Mouse (Mus musculus): ENCODE measurements around the gene Sp1. TPM values are rescaled to one million over a fixed set of nuclear protein-coding genes. Genes with fewer than 3 reads are reported as not detected.
A peak's percentile ranks its signal among the peaks of the same experiment; 100 is the strongest.

The Sp1 gene
- polyA plus RNA-seq, 1 experiment from 2014 or later: 11.5 TPM

DNA sequence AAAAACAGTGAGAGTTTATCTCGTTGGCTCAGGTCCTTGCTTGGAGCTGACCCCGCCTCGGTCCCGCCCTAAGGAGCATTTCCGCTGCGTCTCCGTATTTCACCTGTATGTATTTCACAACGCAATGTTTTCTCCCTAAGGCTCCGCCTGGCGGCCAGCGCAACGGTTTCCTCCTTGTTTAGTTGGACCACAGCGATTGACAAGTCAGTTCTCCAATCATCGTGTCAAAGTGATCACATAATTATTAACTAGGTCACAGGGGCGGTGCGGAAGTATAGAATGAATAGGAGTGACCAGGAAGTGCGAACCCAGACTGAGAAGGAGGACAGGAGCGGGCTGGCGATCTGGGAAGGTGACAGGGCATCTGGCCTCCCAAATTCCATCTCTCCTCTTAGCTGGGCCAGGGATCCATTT is 53.0 kb downstream of the Sp1 start, which contains the start of gene Prr13:
TSS of gene Prr13 (plus strand) at position 125 of the 414 bp plus-strand sequence.
- DNase-seq (ENCODE audit: low spot score): peak; percentile 88
- H3K9me3 ChIP-seq (ENCODE audit: control insufficient read depth, low read length): no peaks in the 10 kb centered on the region
- ATAC-seq (ENCODE audit: low FRiP score): peak; percentile 75
- peak within 1 kb of the TSS; percentile 40 for H3K4me3 ChIP-seq (ENCODE audit: low read depth, low read length)
- H3K4me1 ChIP-seq (replicated peaks; ENCODE audit: control insufficient read depth, insufficient read depth, low read length): no peaks in the 10 kb centered on the region
- H3K27me3 ChIP-seq (ENCODE audit: control insufficient read depth, insufficient read depth, low read length): no peaks in the 10 kb centered on the region
- peak within 1 kb of the TSS; percentile 45 for H3K4me2 ChIP-seq (replicated peaks; ENCODE audit: low read depth, low read length)
- WGBS: under 1% methylated on average over 19 of the region's 19 CpGs
- no peaks in the 10 kb centered on the region for H3K36me3 ChIP-seq (ENCODE audit: control insufficient read depth, insufficient read depth, low read length)
- H3K27ac ChIP-seq (ENCODE audit: low read depth, low read length): no peak within 1 kb of the TSS
- H3K9ac ChIP-seq (ENCODE audit: low read depth, low read length): peak within 1 kb of the TSS; percentile 61

DNA sequence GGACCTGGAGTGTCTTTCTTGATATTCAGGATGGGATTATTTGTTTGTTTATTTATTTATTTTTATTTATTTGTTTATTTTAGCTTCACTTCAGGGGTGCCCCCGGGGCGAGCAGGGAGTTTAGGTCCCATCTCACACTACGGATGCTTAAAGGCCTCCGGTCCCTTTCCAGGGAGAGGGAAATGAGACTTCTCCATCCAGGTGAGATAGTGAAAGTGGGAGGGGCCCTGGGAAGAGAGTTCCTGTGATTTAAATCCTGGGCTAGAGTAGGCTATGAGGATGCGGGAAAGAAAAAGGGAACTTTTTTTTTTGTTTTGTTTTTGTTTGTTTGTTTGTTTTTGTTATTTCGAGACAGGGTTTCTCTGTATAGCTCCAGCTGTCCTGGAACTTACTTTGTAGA is 53.4 kb downstream of the Sp1 start:
- no peaks in the 10 kb centered on the region for H3K4me1 ChIP-seq (replicated peaks; ENCODE audit: control insufficient read depth, insufficient read depth, low read length)
- H3K4me2 ChIP-seq (replicated peaks; ENCODE audit: low read depth, low read length): peak overlapping the region; percentile 45
- H3K9me3 ChIP-seq (ENCODE audit: control insufficient read depth, low read length): no peaks in the 10 kb centered on the region
- H3K27ac ChIP-seq (ENCODE audit: low read depth, low read length): no peak overlapping the region
- DNase-seq (ENCODE audit: low spot score) (no peak), ATAC-seq (ENCODE audit: low FRiP score) (no peak)
- WGBS: 38% methylated on average over 6 of the region's 6 CpGs
- H3K4me3 ChIP-seq (ENCODE audit: low read depth, low read length): peak overlapping the region; percentile 40
- H3K36me3 ChIP-seq (ENCODE audit: control insufficient read depth, insufficient read depth, low read length): no peaks in the 10 kb centered on the region
- no peaks in the 10 kb centered on the region for H3K27me3 ChIP-seq (ENCODE audit: control insufficient read depth, insufficient read depth, low read length)
- peak overlapping the region; percentile 61 for H3K9ac ChIP-seq (ENCODE audit: low read depth, low read length)

DNA sequence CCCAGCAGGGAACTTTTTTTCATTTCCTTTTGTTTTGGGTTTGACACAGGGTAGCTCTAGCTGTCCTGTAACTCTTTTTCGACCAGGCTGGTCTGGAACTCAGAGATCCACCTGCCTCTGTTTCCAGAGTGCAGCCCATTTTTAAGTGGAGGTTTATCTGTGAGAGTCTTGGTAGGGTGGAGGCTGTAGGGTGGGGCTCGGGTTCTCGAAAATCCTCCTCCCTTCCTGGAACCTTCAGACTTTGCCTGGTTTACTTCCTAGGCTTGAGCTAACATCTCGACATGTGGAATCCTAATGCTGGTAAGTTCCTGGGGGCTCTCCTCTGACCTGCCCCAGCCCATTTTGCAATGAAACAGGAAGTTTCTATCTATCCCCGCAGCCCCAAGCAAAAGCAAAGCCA is 53.9 kb downstream of the Sp1 start:
- no peak overlapping the region for H3K4me3 ChIP-seq (ENCODE audit: low read depth, low read length)
- H3K9ac ChIP-seq (ENCODE audit: low read depth, low read length): no peak overlapping the region; the same call in 1 of the 2 replicates
- H3K4me2 ChIP-seq (replicated peaks; ENCODE audit: low read depth, low read length): peak overlapping the region; percentile 45; the same call in 1 of the 2 replicates
- no peaks in the 10 kb centered on the region for H3K36me3 ChIP-seq (ENCODE audit: control insufficient read depth, insufficient read depth, low read length)
- no peak for DNase-seq (ENCODE audit: low spot score)
- ATAC-seq (ENCODE audit: low FRiP score): no peak
- no peaks in the 10 kb centered on the region for H3K4me1 ChIP-seq (replicated peaks; ENCODE audit: control insufficient read depth, insufficient read depth, low read length)
- H3K27me3 ChIP-seq (ENCODE audit: control insufficient read depth, insufficient read depth, low read length): no peaks in the 10 kb centered on the region
- H3K9me3 ChIP-seq (ENCODE audit: control insufficient read depth, low read length): no peaks in the 10 kb centered on the region
- 69% methylated on average over 5 of the region's 5 CpGs for WGBS
- no peak overlapping the region for H3K27ac ChIP-seq (ENCODE audit: low read depth, low read length)

DNA sequence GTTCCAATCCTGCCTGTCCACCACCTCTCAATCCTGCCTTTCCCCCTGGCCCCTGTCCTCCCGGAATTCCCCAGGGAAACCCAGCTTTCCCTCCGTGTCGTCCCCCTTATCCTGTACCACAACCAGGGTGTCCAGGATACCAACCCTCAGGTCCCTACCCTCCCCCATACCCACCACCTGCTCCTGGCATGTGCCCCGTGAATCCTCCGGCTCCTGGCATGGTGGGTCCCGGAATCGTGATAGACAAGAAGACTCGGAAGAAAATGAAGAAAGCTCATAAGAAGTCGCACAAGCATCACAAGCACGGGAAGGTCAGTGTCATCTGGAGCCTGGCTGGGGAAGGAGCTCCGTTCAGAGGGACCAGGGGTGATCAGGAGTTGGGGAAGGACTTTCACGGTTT is 54.5 kb downstream of the Sp1 start:
- DNase-seq (ENCODE audit: low spot score) (no peak), ATAC-seq (ENCODE audit: low FRiP score) (no peak)
- WGBS: 78% methylated on average over 12 of the region's 12 CpGs
- Histone ChIP-seq H3K27me3 (ENCODE audit: control insufficient read depth, insufficient read depth, low read length) (no peaks in the 10 kb centered on the region), H3K4me3 (ENCODE audit: low read depth, low read length) (no peak overlapping the region), H3K27ac (ENCODE audit: low read depth, low read length) (peak overlapping the region; percentile 47; the same call in 1 of the 2 replicates), H3K9me3 (ENCODE audit: control insufficient read depth, low read length) (no peaks in the 10 kb centered on the region), H3K9ac (ENCODE audit: low read depth, low read length) (no peak overlapping the region), H3K4me2 (replicated peaks; ENCODE audit: low read depth, low read length) (no peak overlapping the region), H3K36me3 (ENCODE audit: control insufficient read depth, insufficient read depth, low read length) (no peaks in the 10 kb centered on the region), H3K4me1 (replicated peaks; ENCODE audit: control insufficient read depth, insufficient read depth, low read length) (no peaks in the 10 kb centered on the region)

DNA sequence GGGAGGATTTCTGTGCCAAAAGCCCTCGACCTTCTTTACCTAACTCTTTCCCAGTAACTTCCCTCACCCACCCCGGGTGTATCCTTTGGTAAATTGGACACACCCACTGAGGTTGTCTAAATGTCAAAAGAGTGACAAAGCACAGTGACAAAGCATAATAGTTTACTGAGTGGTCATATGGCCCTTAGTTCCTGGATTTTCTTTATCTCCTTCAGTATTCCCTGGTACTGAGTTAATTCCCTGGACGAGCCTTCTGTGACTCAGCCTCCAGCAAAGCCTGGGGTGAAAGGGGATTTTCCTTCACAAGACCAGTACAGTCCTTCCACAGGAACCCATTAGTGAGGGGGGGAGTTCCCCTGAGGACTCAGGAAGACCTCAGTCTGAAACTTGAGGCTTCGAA is 55.0 kb downstream of the Sp1 start:
- WGBS: 73% methylated on average over 4 of the region's 4 CpGs
- no peaks in the 10 kb centered on the region for H3K9me3 ChIP-seq (ENCODE audit: control insufficient read depth, low read length)

DNA sequence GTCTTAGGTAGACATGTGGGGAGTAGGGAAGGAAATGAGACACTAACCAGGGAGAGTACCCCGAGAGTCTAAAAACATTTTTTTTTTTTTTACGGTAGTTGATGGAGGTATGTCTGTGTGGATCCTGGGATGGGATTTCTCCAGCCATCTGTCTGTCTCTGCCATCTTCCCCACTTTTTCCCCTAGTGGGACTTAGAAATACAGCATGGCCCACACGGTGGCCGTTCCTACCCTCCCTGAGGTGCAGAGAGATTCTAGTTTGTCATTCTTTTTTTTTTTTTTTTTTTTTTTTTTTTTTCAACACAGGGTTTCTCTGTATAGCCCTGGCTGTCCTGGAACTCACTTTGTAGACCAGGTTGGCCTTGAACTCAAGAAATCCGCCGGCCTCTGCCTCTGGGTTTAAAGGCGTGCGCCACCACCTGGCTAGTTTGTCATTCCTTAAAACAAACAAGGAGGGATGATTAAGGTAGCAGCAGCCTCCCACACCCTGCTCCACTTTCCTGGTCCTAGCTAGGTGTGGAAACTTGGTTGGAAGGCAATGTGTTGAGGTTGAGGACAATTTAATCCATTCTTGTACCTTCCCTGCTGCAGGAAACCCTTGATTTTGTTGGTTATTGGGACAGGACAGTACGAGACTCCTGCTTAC is 55.6 kb downstream of the Sp1 start:
- H3K36me3 ChIP-seq (ENCODE audit: control insufficient read depth, insufficient read depth, low read length): no peaks in the 10 kb centered on the region
- WGBS: 83% methylated on average over 9 of the region's 9 CpGs
- H3K4me3 ChIP-seq (ENCODE audit: low read depth, low read length): no peak overlapping the region
- no peak overlapping the region for H3K4me2 ChIP-seq (replicated peaks; ENCODE audit: low read depth, low read length)
- no peaks in the 10 kb centered on the region for H3K27me3 ChIP-seq (ENCODE audit: control insufficient read depth, insufficient read depth, low read length)
- H3K9me3 ChIP-seq (ENCODE audit: control insufficient read depth, low read length): no peaks in the 10 kb centered on the region
- DNase-seq (ENCODE audit: low spot score) (no peak), ATAC-seq (ENCODE audit: low FRiP score) (no peak)
- H3K27ac ChIP-seq (ENCODE audit: low read depth, low read length): no peak overlapping the region
- no peaks in the 10 kb centered on the region for H3K4me1 ChIP-seq (replicated peaks; ENCODE audit: control insufficient read depth, insufficient read depth, low read length)
- H3K9ac ChIP-seq (ENCODE audit: low read depth, low read length): no peak overlapping the region

More for the DNA sequence above, 55.0 kb downstream of the Sp1 start:
- no peak for ATAC-seq (ENCODE audit: low FRiP score)
- no peak overlapping the region for H3K4me2 ChIP-seq (replicated peaks; ENCODE audit: low read depth, low read length)
- no peak overlapping the region for H3K27ac ChIP-seq (ENCODE audit: low read depth, low read length)
- H3K4me1 ChIP-seq (replicated peaks; ENCODE audit: control insufficient read depth, insufficient read depth, low read length): no peaks in the 10 kb centered on the region
- no peak for DNase-seq (ENCODE audit: low spot score)
- no peak overlapping the region for H3K9ac ChIP-seq (ENCODE audit: low read depth, low read length)
- H3K27me3 ChIP-seq (ENCODE audit: control insufficient read depth, insufficient read depth, low read length): no peaks in the 10 kb centered on the region
- H3K36me3 ChIP-seq (ENCODE audit: control insufficient read depth, insufficient read depth, low read length): no peaks in the 10 kb centered on the region
- no peak overlapping the region for H3K4me3 ChIP-seq (ENCODE audit: low read depth, low read length)

DNA sequence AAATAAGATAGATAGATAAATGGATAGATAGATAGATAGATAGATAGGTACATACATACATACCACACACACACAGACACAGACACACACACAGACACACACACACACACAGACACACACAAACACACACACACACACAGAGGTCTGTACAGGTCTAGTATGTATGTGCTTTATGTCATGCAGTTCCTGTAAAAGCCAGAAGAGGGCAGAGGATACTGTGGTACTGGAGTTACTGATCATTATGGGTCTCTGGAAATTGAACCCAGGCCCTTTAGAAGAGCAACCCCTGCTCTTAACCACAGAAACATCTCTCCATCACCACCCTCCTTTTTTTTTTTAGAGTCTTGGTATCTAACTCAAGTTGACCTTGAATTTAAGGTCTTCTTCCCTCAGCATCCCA is 57.7 kb downstream of the Sp1 start:
- DNase-seq (ENCODE audit: low spot score) (peak; percentile 35), ATAC-seq (ENCODE audit: low FRiP score) (no peak)
- H3K9ac ChIP-seq (ENCODE audit: low read depth, low read length): no peak overlapping the region
- no peaks in the 10 kb centered on the region for H3K4me1 ChIP-seq (replicated peaks; ENCODE audit: control insufficient read depth, insufficient read depth, low read length)
- H3K27ac ChIP-seq (ENCODE audit: low read depth, low read length): no peak overlapping the region
- H3K9me3 ChIP-seq (ENCODE audit: control insufficient read depth, low read length): no peaks in the 10 kb centered on the region
- no peak overlapping the region for H3K4me3 ChIP-seq (ENCODE audit: low read depth, low read length)
- no peaks in the 10 kb centered on the region for H3K36me3 ChIP-seq (ENCODE audit: control insufficient read depth, insufficient read depth, low read length)
- no peaks in the 10 kb centered on the region for H3K27me3 ChIP-seq (ENCODE audit: control insufficient read depth, insufficient read depth, low read length)
- H3K4me2 ChIP-seq (replicated peaks; ENCODE audit: low read depth, low read length): no peak overlapping the region

DNA sequence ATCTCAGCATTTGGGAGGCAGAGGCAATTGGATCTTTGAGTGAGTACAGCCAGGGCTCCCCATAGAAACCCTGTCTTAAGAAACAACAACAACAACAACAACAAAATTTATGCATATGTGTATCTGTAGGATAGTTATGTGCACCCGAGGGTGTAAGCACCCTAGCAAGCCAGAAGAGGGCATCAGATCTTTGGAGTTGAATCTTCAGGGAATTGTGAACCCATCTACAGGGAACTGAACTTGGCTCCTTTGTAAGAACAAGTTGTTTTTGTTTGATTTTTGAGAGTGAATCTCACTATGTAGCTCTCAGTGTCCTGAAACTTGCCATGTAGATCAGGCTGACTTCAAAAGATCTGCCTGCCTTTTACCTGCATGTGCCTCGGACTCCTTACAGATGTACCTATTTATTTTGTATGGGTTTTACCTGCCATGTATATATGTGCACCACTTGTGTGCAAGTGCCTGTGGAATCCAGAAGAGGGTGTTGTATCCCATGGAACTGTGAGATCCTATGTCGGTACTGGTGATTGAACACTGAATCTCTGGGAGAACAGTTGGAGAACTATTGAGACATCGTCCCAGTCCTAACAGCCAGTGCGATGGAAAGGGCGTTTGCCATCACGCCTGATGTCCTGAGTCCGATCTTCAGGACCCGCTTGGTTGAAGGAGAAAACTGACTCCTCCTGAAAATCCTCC is 62.9 kb downstream of the Sp1 start:
- H3K27ac ChIP-seq (ENCODE audit: low read depth, low read length): no peak overlapping the region
- H3K27me3 ChIP-seq (ENCODE audit: control insufficient read depth, insufficient read depth, low read length): no peaks in the 10 kb centered on the region
- H3K9me3 ChIP-seq (ENCODE audit: control insufficient read depth, low read length): no peaks in the 10 kb centered on the region
- no peak overlapping the region for H3K9ac ChIP-seq (ENCODE audit: low read depth, low read length)
- no peak for DNase-seq (ENCODE audit: low spot score)
- no peak overlapping the region for H3K4me2 ChIP-seq (replicated peaks; ENCODE audit: low read depth, low read length)
- H3K4me1 ChIP-seq (replicated peaks; ENCODE audit: control insufficient read depth, insufficient read depth, low read length): no peaks in the 10 kb centered on the region
- H3K4me3 ChIP-seq (ENCODE audit: low read depth, low read length): no peak overlapping the region
- WGBS: 94% methylated on average over 9 of the region's 9 CpGs
- H3K36me3 ChIP-seq (ENCODE audit: control insufficient read depth, insufficient read depth, low read length): no peaks in the 10 kb centered on the region
- no peak for ATAC-seq (ENCODE audit: low FRiP score)

DNA sequence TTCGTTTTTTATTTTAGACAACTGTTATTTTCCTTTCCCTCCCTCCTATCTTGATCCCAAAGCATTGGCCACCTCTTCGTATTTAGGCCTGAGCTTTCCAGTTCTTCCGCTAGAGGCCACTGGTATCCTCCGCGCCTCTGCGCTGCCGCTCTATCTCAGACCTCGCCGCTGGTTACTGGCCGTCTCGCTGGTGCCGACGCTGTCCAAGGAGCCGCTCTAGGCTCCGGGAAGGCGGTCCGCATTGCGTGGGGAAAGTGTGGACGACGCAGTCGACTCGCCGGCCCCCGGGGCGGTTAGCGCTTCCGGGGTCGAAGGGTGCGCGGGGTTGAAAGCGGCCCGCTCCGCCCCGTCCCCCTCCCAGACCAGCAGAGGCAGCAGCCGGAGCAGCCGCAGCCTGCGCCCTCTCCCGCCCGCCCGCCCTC is 64.3 kb downstream of the Sp1 start, which contains the start of gene Pcbp2:
TSS of gene Pcbp2 (plus strand) at position 357 of the 422 bp plus-strand sequence.
- WGBS: 1% methylated on average over 32 of the region's 40 CpGs

More for the DNA sequence above, 64.3 kb downstream of the Sp1 start, which contains the start of gene Pcbp2:
- peak within 1 kb of the TSS; percentile 41 for H3K4me2 ChIP-seq (replicated peaks; ENCODE audit: low read depth, low read length)
- peak within 1 kb of the TSS; percentile 96 for H3K27ac ChIP-seq (ENCODE audit: low read depth, low read length)
- no peaks in the 10 kb centered on the region for H3K4me1 ChIP-seq (replicated peaks; ENCODE audit: control insufficient read depth, insufficient read depth, low read length)
- no peaks in the 10 kb centered on the region for H3K27me3 ChIP-seq (ENCODE audit: control insufficient read depth, insufficient read depth, low read length)
- DNase-seq (ENCODE audit: low spot score) (peak; percentile 97), ATAC-seq (ENCODE audit: low FRiP score) (peak; percentile 99)
- peak within 1 kb of the TSS; percentile 77 for H3K4me3 ChIP-seq (ENCODE audit: low read depth, low read length)
- H3K9me3 ChIP-seq (ENCODE audit: control insufficient read depth, low read length): no peaks in the 10 kb centered on the region
- H3K9ac ChIP-seq (ENCODE audit: low read depth, low read length): peak within 1 kb of the TSS; percentile 85
- H3K36me3 ChIP-seq (ENCODE audit: control insufficient read depth, insufficient read depth, low read length): peaks cover 8% of the 10 kb centered on the region

Data from hindbrain, embryonic 11.5 days (tissue).